Mouse (Mus musculus) layer of hippocampus, postnatal 25 days (tissue): ENCODE measurements around the gene Pigw. TPM values are rescaled to one million over a fixed set of nuclear protein-coding genes. Genes with fewer than 3 reads are reported as not detected.

Experiments
- DNase-seq, 2 experiments: peaks; one replicate each; pipeline ENCODE4 v3.0.0; 2022; ENCODE audit warnings: mixed read lengths in 2 of 2, low spot score in 1 of 2; ENCODE audit errors: extremely low spot score in 1 of 2
- microRNA-seq, 2 experiments: library from miRNA; unstranded; fragments of <30 nt; microRNA quantifications; one replicate each; pipeline ENCODE4 v1.2.0; 2021
- total RNA-seq, 2 experiments: library from RNA; stranded (reverse); gene quantifications; 2 replicates each; pipeline ENCODE4 v1.2.3; 2021

Pigw gene
- total RNA-seq, 2 experiments from 2014 or later, result 7.1 to 8.5 TPM

GRCm38 (mm10) chr11:84827901-84828503 lies 52.1 kb downstream of the Pigw start:
- DNase-seq, result no peak

DNA sequence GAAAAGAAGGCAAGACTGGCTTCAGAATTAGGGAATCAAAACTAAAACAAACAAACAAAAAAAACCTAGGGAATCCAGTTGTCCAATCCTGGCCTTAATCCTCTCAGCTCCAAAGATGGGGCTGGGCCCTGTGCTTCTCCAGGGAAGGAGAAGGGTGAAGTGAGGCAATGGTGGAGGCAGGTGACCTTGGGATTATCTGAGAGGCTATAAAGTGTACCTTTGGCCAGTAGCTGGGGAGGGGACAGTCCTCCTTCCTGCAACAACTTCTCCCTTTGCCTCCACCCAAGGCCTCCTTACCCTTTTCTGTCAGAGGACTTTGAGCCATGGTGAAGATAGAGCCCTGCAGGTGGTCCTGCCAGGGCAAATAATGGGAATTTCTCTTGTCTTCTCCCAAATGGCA lies 52.6 kb downstream of the Pigw start:
- no peak for DNase-seq

Small RNA genes within 50 kb of the gene (microRNA-seq; reads per million reads assigned to microRNA genes)
- gene Gm23564, result 0 reads per million in 2 experiments

Other genes with a start within 250 kb of the Pigw start
- gene Mrm1, start 60.8 kb downstream of the Pigw start, total RNA-seq, result 10 to 100 TPM; 11.4 to 12.2 TPM
- gene Dhrs11, start 51.3 kb downstream of the Pigw start, total RNA-seq, result 1 to 10 TPM; 4.6 to 6.6 TPM
- gene Ggnbp2, start 9.5 kb downstream of the Pigw start, total RNA-seq, result 10 to 100 TPM; 76.5 to 90.6 TPM
- 10 to 100 TPM in 1 of 2 experiments, 1 to 10 TPM in 1; 6.8 to 10.1 TPM for gene Myo19, start 137 bp downstream of the Pigw start, total RNA-seq
- 10 to 100 TPM; 28.1 to 31.0 TPM for gene Znhit3, start 36.1 kb upstream of the Pigw start, total RNA-seq
- 10 to 100 TPM; 72.7 to 76.4 TPM for gene Car4, start 77.5 kb upstream of the Pigw start, total RNA-seq